Mouse (Mus musculus) brain, adult 2 months (tissue): ENCODE data around the gene Xdh.

Experiments used
- DNase-seq: peaks from one replicate; pipeline ENCODE4 v3.0.0; 2011; ENCODE audit warnings: low read depth, low spot score

Xdh gene

GRCm38 (mm10) chr17:73950062-73950735 lies at the start of gene Xdh:
TSS of gene Xdh (minus strand) at chr17:73950196.
- DNase-seq, result no peak

GRCm38 (mm10) chr17:73995907-73996645 lies 46.1 kb upstream of the Xdh start:
- DNase-seq, result no peak

DNA sequence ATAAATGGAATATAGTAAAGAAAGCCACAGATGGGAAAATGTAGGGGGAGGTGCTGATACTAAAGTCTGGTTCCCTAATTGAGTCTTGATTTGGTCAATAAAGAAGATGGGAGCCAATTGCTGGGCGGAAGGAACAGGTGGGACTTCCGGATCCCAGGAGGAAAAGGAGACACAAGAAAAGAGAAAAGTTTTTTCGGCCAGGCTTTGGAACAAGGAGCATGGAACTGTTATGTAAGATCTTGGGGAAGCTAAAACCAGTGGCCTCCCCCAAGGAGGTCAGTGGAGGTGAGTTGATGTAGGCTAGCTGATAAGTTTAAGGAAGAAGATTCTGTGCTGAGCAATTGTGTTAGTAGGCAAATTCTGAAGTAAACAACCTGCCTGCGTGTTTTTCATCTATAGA lies 41.3 kb upstream of the Xdh start:
- no peak for DNase-seq

- DNase-seq, result no peak
Measured at GRCm38 (mm10) chr17:73986571-73986970, 36.6 kb upstream of the Xdh start.

GRCm38 (mm10) chr17:73985936-73986335 lies 35.9 kb upstream of the Xdh start:
- DNase-seq, result no peak

DNA sequence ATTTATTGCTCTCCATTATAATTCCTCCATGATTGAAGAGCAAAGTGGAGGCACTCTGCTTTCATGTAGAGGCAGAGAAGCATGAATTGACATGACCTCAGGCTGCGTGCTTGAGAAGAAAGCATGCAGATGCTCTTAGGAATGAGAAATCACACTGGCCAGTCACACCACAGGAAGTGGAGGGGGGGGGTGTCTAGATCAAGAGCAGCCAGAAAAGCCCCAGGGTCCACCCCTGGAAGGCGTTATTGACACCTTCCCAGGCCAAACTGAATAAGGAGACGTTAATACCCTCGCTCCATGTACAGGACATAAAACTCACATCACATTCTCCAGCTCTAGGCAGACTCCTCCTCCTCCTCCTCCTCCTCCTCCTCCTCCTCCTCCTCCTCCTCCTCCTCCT lies 34.5 kb upstream of the Xdh start:
- DNase-seq, result no peak

DNA sequence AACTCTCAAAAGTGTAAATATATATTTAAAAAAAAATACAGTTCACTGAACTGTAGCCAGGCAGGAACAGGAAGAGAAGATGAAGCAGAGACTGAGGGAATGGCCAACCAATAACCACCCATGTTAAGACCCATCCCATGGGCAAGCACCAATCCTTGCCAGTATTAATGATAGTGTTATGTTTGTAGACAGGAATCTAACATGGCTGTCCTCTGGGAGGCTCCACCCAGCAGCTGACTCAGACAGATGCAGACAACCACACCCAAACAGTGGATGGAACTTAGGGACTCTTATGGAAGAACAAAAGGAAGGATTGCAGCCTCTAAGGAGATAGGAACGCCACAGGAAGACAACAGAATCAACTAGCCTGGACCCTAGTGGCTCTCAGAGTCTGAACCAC lies 32.9 kb upstream of the Xdh start:
- no peak for DNase-seq

GRCm38 (mm10) chr17:73976066-73976465 lies 26.1 kb upstream of the Xdh start:
- DNase-seq, result no peak

DNA sequence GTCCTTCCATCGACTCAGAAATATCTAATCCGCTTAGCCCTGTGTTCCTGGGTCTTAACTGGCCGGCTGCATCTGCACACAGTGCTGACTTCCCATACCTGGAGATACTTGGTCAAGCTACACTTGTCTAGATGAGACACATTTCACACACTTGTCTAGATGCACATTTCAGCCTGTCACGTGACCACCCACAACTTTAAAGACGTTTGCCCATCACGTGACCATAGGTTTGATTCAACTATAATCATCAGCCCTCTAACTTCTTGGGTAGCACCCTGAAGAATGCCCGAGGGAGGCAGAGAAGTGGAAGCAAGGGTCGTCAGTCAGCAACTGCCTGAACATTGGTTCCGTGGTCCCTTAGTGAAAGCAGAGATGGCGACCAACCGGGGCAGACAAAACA lies 22.7 kb upstream of the Xdh start:
- DNase-seq, result no peak

- peak; percentile 63 for DNase-seq
Measured at GRCm38 (mm10) chr17:73971291-73971690, 21.3 kb upstream of the Xdh start.

DNA sequence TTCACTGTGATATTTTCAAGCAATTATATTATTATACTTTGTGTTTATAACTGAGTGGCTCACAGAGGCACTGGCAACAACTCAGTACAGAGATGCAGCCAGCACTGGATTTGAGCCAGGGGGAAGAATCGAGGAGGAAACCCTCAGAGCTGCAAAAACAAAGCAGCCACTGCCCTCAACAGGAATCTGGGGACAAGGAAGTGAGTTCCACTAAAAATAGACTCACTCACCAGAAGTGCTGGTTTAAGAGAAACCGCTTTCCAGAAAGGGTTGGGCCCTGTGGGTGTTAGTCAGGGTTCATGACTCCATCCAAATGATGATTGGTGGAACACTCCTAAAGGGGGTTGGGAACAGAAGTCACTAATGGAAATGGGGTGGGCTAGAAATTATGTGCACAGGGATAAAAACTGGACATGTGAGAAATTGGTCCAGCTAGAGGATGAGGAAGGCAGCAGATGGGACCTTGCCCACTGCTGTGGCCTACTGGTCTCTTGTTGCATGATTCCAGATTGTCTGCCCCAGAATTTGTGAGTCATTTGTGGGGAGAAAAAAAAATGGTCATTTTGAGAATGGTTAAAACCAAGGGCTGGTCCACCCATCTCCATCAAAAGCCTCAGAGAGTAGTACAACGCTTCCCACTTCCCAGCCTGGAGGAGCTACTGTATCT lies 20.5 kb upstream of the Xdh start:
- DNase-seq, result peak; percentile 55

DNA sequence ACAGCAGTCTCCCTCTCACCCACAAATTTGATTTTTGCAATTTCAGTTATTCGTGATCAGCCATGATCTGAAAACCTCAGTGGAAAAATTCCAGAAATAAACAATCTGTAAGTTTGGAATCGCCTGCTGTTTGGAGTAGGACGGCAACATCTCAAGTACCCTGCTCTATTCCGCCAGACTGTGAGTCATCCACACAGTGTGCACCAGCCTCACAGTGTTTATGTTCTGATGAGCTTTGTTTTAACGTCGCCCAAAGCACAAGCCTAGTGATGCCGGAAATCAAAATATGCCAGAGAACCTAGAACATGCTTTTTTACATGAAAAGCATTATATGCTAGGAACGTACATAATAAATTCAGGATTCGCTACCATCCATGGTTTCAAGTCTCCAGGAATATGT lies 14.9 kb upstream of the Xdh start:
- peak; percentile 80 for DNase-seq

GRCm38 (mm10) chr17:73962628-73963043 lies 12.6 kb upstream of the Xdh start:
- no peak for DNase-seq

DNA sequence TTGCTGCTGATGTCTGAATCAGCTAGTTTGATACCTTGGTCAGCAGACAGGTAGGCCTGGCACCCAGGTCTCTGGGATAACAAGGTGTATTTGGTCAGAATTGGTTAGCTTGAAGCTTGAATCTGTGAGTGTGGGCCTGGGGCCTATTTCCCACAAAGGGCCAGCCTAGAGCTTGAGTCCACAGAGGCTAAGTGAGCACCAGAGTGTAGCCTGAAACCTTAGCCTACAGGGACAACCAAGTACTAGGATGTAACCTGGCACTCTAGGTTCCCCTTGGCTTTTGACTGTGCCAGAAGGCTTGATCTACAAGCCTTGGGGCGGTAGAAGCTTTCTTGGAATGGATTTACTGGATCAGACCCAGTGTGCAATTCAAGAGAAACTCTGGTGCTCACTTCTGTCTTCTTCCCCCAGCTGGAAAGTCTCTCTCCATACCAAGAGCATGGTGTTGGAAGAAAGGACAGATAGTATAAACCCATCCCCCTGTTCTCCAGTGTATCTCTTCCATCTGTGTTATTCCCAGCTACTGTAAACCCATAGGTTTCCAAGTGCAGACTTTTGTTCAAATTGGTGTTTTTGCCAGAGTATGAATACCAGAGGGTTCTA lies 11.9 kb upstream of the Xdh start:
- DNase-seq, result no peak

DNA sequence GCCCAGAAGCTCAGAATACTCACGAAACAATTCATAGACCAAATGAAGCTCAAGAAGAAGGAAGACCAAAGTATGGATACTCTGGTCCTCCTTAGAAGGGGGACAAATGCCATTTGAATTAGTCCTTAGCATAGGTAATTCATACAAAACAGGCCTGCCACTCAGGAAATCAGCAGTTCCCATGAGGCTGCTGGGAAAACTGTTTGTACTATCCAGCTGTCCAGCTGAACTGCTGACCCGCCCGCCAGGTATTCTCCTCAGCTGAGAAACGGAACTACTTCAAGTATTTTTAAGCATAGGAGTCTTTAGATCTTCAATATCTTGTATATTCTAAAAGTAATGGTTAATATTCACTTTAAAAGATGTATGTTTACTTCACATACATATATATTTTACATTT lies 10.7 kb upstream of the Xdh start:
- DNase-seq, result no peak

DNA sequence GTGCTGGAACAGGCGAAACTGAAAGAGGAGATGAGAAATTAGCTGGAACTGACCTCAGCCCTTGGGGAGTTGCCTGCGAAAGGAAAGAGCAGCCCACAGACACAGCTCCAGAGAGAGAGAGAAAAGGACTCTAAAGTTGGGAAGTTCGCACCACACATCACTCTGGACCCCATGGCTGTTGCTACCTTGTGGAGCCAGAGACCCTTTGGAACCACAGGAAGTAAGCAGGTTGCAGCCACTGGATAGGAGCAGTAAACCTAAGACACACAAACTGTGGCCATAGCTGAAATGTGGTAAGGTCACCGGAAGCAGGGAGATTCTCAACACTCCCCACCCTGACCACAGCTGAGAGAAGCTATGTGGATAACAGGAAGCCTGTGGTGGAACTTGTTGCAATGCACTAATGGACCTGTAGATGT lies 2.1 kb upstream of the Xdh start:
- no peak for DNase-seq

GRCm38 (mm10) chr17:73950970-73951369 lies 974 bp upstream of the Xdh start:
- no peak for DNase-seq

DNA sequence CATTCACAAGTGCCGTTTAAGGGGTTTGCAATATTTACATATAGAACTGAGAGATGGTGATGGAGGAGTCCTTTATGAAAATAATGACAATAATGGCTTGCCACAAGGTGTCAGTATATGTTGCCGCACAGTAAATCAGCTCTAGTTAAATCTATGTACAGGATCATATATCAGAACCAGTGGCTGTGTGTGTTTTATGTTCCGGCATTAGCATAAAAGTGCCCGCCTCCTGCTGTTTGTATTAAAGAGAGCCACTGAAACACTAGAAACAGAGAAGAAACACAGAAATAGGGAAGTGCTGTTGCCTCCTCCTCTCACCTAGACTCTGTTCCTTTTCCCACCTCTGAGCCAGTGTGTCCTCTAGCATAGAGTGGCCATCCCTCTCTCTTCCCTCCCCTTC lies 498 bp downstream of the Xdh start:
- DNase-seq, result no peak

- DNase-seq, result no peak
Measured at GRCm38 (mm10) chr17:73948801-73949200, 1.2 kb downstream of the Xdh start.

- DNase-seq, result peak; percentile 75
Measured at GRCm38 (mm10) chr17:73948039-73948438, 2.0 kb downstream of the Xdh start.

DNA sequence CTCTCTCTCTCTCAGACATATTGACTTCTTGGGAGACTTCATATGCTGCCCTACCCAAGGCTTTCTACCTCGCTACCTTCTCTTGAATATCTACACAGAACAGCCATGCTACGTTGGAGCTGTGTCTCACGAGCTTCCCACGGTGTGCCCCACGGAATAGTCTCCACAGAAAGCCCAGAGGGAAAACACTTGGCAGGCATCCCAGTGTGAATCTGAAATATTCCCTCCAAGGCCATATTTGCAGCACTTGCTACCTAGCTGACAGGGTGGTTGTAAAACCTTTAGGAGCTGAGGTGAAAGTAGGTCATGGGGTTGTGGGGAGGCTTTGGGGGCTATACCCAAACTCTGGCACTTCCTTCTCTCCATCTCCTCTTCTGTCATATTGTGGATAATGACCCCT lies 3.1 kb downstream of the Xdh start:
- no peak for DNase-seq

DNA sequence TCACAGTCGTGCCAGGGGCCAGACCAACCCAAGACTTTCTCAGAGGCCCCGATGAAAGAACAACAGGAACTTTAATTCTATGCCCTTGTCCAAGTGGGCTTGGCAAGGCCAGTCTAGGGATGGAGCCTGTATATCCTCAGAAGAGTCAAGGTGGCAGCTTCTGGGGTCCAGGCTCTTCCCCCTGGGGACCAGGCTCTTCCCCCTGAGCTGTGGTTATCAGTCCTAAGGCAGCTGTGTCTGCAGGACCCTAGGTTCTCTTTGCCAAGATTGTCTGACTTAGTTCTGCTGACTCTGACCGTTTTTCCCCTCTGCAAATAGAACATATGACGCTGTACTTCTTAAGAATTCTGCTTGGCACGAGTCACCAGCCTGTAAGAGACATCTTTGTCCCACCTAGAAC lies 5.3 kb downstream of the Xdh start:
- DNase-seq, result no peak
